Mouse (Mus musculus): ENCODE results near the gene Topors.
"Not testable (repeated sequence)": the region's sequence is repeated elsewhere in the genome, so short reads cannot be mapped to it uniquely, and the experiment has no call there.

Topors gene

GRCm38 (mm10) chr4:40269430-40270032 is at the start of gene Topors, which contains the start of gene Smim27:
Gene Topors (minus strand): TSS chr4:40269850.
Gene Smim27 (plus strand): TSS chr4:40269579.
- peak; percentile 87 to 92 for DNase-seq (ENCODE audit: low spot score in 2 of 2)

DNA sequence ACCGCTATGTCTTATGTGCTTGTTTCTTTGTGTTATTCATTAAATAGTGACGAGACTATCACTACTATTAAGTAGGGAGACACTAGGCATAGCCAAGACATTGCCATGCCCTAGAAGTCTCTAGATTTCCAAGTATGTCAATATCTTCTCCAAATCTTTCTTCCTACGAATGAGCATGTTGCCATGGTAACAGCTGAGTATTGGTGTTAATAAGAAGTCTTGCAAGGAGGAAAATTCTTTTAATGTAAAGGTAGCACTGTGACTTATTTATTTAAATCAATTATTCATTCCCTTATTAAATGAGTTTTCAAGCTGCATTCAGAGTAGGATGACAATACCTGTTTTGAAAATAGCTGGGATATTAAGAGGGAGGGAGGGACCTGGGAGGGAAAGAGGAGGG is 47.8 kb upstream of the Topors start:
- no peak for DNase-seq (ENCODE audit: low spot score in 2 of 2)

DNA sequence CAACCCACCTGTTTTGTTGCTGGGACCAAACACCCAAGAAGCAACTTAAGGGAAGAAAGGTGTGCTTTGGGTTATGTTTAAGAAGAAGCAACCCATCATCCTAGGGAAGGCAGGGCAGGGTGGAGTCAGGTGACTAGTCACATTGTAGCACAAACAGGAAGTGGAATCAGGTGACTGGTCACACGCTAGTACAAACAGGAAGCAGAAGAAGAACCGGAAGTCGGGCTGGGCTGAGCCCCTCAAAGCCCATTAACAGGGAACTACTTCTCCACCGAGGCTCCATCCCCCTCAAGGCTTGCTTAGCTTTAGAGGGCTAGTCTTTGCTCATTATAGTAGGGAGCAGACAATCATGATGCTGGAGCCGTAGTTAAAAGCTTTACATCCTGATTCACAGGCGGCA is 43.4 kb upstream of the Topors start:
- no peak for DNase-seq (ENCODE audit: low spot score in 2 of 2)

DNA sequence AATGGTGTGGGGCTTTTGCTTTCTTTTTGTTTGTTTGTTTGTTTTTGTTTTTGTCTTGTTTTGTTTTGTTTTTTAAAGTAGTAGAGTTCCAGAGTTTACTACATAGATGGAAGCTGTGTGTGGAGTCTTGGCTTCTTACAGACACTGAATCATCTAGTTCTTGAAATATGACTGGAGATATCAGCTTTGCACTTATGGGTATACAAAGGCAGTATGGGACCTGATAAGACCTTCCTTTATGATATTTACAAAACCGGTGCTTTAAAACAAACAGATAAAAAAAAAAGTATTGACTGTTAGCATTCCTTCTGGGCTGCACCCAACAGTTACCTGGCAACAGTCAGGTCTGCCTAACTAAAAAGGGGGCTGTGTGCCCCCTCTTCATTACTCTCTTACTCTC is 42.6 kb upstream of the Topors start:
- no peak for DNase-seq (ENCODE audit: low spot score in 2 of 2)

GRCm38 (mm10) chr4:40310796-40311383 is 41.2 kb upstream of the Topors start:
- DNase-seq (ENCODE audit: low spot score in 2 of 2), result no peak

- no peak for DNase-seq (ENCODE audit: low spot score in 2 of 2)
These were observed 40.0 kb upstream of the Topors start for GRCm38 (mm10) chr4:40309682-40310081.

DNA sequence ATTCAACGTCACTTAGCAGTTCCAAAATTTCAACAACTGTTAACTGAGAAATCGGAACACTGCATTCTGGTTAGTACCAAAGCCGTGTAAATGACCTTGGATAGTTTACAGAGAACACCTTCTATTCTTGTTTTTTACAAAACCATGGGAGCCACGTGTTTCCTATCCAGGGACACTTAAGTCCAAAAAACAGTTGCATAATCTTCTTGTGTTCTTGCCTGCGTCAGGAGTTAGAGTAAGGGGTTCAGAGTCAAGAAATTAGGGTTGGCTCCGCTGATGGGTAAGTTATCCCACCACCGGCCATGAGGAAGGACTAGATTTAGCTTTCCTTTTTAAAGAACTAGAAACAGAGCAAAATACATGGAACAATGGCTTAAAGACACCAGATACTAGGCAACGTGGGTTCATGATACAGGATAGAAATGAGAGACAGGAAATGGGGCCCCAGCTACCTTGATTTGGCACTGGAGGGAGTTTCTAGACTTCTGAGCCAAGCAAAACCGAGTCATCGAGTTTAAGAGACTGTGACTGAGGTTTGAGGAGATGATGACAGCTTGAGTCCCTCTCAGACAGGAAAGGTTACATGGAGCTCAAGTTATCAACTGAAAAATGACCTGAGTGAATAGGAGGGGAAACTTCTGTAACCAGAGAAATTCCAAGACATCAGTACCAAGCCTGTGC is 32.9 kb upstream of the Topors start:
- DNase-seq (ENCODE audit: low spot score in 2 of 2), result no peak

GRCm38 (mm10) chr4:40301076-40301789 is 31.6 kb upstream of the Topors start:
- peak; percentile 56 to 77 for DNase-seq (ENCODE audit: low spot score in 2 of 2)

- DNase-seq (ENCODE audit: low spot score in 2 of 2), result no peak
These were observed 29.5 kb upstream of the Topors start for GRCm38 (mm10) chr4:40299169-40299568.

DNA sequence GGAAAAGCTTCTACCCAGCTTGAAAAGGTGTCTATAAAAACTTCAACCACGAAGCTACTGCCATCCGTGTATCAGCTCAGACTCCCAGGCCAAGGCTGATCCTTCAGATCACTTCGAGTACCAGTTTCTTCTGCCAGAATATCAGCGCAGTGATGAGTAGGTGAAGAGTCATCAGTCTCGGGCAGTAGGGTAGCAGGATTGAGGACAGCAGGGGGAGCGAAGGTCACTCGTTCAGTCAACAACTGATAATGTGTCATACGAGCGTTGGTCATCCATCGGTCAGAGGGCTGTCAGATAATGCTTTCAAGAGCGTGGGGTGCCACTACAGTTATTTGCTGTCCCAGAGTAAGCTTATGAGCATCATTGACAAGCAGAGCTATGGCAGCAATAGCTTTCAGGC is 21.9 kb upstream of the Topors start:
- not testable (repeated sequence) for DNase-seq (ENCODE audit: low spot score in 2 of 2)

GRCm38 (mm10) chr4:40289046-40289445 is 19.4 kb upstream of the Topors start:
- no peak for DNase-seq (ENCODE audit: low spot score in 2 of 2)

- DNase-seq (ENCODE audit: low spot score in 2 of 2), result no peak
These were observed 17.8 kb upstream of the Topors start for GRCm38 (mm10) chr4:40287415-40287814.

DNA sequence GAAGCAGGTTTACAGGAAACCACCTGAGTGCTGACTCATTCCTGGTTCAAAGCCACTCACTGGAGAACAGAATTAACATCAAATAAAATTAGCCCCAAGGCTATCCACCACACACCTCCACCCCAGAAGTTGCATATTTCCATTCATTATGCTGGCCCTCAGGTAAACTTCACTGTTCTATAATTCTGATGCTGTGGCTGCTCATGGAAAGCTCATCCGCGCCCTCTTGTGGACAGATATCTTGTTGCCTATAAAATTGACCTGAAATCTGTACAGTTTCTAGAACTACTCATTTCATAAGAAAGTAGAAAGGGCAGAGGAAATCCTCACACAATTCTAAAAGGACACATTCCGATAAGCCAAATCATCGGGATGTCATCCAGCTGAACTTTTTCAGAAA is 15.9 kb upstream of the Topors start:
- peak; percentile 63 to 85 for DNase-seq (ENCODE audit: low spot score in 2 of 2)

GRCm38 (mm10) chr4:40279276-40279900 is 9.7 kb upstream of the Topors start, which contains the start of gene Ndufb6:
Gene Ndufb6 (minus strand): TSS chr4:40279421.
- peak; percentile 95 to 99 for DNase-seq (ENCODE audit: low spot score in 2 of 2)

GRCm38 (mm10) chr4:40278880-40279275 is 9.2 kb upstream of the Topors start:
- DNase-seq (ENCODE audit: low spot score in 2 of 2), result no peak

GRCm38 (mm10) chr4:40268835-40269234 is 815 bp downstream of the Topors start:
- peak in 1 of 2 experiments; percentile 76 for DNase-seq (ENCODE audit: low spot score in 2 of 2)

- peak; percentile 87 to 95 for DNase-seq (ENCODE audit: low spot score in 2 of 2)
These were observed 1.3 kb downstream of the Topors start for GRCm38 (mm10) chr4:40268204-40268813.

GRCm38 (mm10) chr4:40267681-40268080 is 2.0 kb downstream of the Topors start:
- DNase-seq (ENCODE audit: low spot score in 2 of 2), result no peak

DNA sequence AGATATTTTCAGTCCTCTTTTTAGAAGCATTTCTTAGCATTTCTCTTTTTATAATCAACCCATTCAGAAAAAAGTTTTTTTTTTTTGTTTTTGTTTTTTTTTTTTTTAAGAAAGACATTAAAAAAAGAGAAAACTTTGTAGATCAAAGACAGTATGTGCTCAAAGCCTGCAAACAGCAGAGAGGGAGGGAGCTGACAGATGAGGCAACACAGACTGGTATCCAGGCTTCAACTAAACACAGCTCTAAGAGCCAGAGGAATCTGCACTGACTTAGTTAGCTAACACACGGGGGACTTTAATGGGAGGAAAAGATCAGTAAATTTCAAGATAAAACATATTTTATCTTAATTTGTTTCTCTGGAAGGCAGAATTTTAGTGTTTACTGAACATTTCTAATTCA is 5.3 kb downstream of the Topors start:
- DNase-seq (ENCODE audit: low spot score in 2 of 2), result no peak

GRCm38 (mm10) chr4:40254385-40255103 is 15.1 kb downstream of the Topors start:
- no peak for DNase-seq (ENCODE audit: low spot score in 2 of 2)

GRCm38 (mm10) chr4:40253766-40254165 is 15.9 kb downstream of the Topors start:
- DNase-seq (ENCODE audit: low spot score in 2 of 2), result no peak
